Mouse (Mus musculus): Measurements from ENCODE around the gene Xxylt1. TPM values are rescaled to one million over a fixed set of nuclear protein-coding genes. Genes with fewer than 3 reads are reported as not detected.

Gene Xxylt1
- polyA plus RNA-seq (2012; rRNA removed): 16.8 and 18.0 TPM in 2 replicates

- Histone ChIP-seq H3K27ac (ENCODE audit: insufficient read depth, low read depth, low read length) (no peak within 1 kb of the TSS), H3K4me1 (ENCODE audit: control insufficient read depth, insufficient read depth, low read length) (peaks cover 6% of the 10 kb centered on the region; the same call in 1 of the 2 replicates), H3K4me3 (ENCODE audit: insufficient read depth, low read depth, low read length) (peak within 1 kb of the TSS; percentile 82), H3K27me3 (replicated peaks; ENCODE audit: control insufficient read depth, insufficient read depth, low read length) (no peaks in the 10 kb centered on the region), H3K36me3 (ENCODE audit: control insufficient read depth, insufficient read depth, low read length) (no peaks in the 10 kb centered on the region)
- whole genome bisulfite sequencing: 1% methylated on average over 53 of the region's 54 CpGs
- no peak for TF ChIP-seq POLR2A (IDR thresholded peaks at IDR 0.05; ENCODE audit: low read depth, low read length)
- peak; percentile 35; the same call in 1 of the 2 replicates for TF ChIP-seq CTCF (conservative IDR thresholded peaks at IDR 0.05; ENCODE audit: insufficient read depth, insufficient read length, low read depth, low read length)
- DNase-seq: peak; percentile 97
Observed at GRCm38 (mm10) chr16:31081125-31081664, at the start of gene Xxylt1. TSS of gene Xxylt1 (minus strand) at chr16:31081432.

GRCm38 (mm10) chr16:31128116-31128515, 46.9 kb upstream of the Xxylt1 start:
- 91% methylated on average over 5 of the region's 5 CpGs for WGBS
- no peak for DNase-seq
- no peaks in the 10 kb centered on the region for H3K36me3 ChIP-seq (ENCODE audit: control insufficient read depth, insufficient read depth, low read length)
- H3K27ac ChIP-seq (ENCODE audit: insufficient read depth, low read depth, low read length): no peak overlapping the region
- H3K4me1 ChIP-seq (ENCODE audit: control insufficient read depth, insufficient read depth, low read length): no peaks in the 10 kb centered on the region
- TF ChIP-seq POLR2A (IDR thresholded peaks at IDR 0.05; ENCODE audit: low read depth, low read length) (no peak), CTCF (conservative IDR thresholded peaks at IDR 0.05; ENCODE audit: insufficient read depth, insufficient read length, low read depth, low read length) (no peak)
- H3K27me3 ChIP-seq (replicated peaks; ENCODE audit: control insufficient read depth, insufficient read depth, low read length): no peaks in the 10 kb centered on the region
- H3K4me3 ChIP-seq (ENCODE audit: insufficient read depth, low read depth, low read length): no peak overlapping the region

- WGBS: 81% methylated on average over 5 of the region's 5 CpGs
- H3K27ac ChIP-seq (ENCODE audit: insufficient read depth, low read depth, low read length): no peak overlapping the region
- no peaks in the 10 kb centered on the region for H3K36me3 ChIP-seq (ENCODE audit: control insufficient read depth, insufficient read depth, low read length)
- H3K27me3 ChIP-seq (replicated peaks; ENCODE audit: control insufficient read depth, insufficient read depth, low read length): no peaks in the 10 kb centered on the region
- TF ChIP-seq POLR2A (IDR thresholded peaks at IDR 0.05; ENCODE audit: low read depth, low read length) (no peak), CTCF (conservative IDR thresholded peaks at IDR 0.05; ENCODE audit: insufficient read depth, insufficient read length, low read depth, low read length) (no peak)
- no peak for DNase-seq
- H3K4me1 ChIP-seq (ENCODE audit: control insufficient read depth, insufficient read depth, low read length): no peaks in the 10 kb centered on the region
- H3K4me3 ChIP-seq (ENCODE audit: insufficient read depth, low read depth, low read length): no peak overlapping the region
Observed at GRCm38 (mm10) chr16:31124991-31125390, 43.8 kb upstream of the Xxylt1 start.

- Histone ChIP-seq H3K27me3 (replicated peaks; ENCODE audit: control insufficient read depth, insufficient read depth, low read length) (no peaks in the 10 kb centered on the region), H3K4me1 (ENCODE audit: control insufficient read depth, insufficient read depth, low read length) (no peaks in the 10 kb centered on the region), H3K4me3 (ENCODE audit: insufficient read depth, low read depth, low read length) (no peak overlapping the region), H3K27ac (ENCODE audit: insufficient read depth, low read depth, low read length) (no peak overlapping the region), H3K36me3 (ENCODE audit: control insufficient read depth, insufficient read depth, low read length) (no peaks in the 10 kb centered on the region)
- DNase-seq: no peak
- TF ChIP-seq CTCF (conservative IDR thresholded peaks at IDR 0.05; ENCODE audit: insufficient read depth, insufficient read length, low read depth, low read length) (no peak), POLR2A (IDR thresholded peaks at IDR 0.05; ENCODE audit: low read depth, low read length) (no peak)
- 94% methylated on average over 6 of the region's 6 CpGs for WGBS
Observed at GRCm38 (mm10) chr16:31121612-31122011, 40.4 kb upstream of the Xxylt1 start.

GRCm38 (mm10) chr16:31113596-31113995, 32.4 kb upstream of the Xxylt1 start:
- TF ChIP-seq CTCF (conservative IDR thresholded peaks at IDR 0.05; ENCODE audit: insufficient read depth, insufficient read length, low read depth, low read length) (no peak), POLR2A (IDR thresholded peaks at IDR 0.05; ENCODE audit: low read depth, low read length) (no peak)
- no peaks in the 10 kb centered on the region; the same call in 1 of the 2 replicates for H3K27me3 ChIP-seq (replicated peaks; ENCODE audit: control insufficient read depth, insufficient read depth, low read length)
- H3K36me3 ChIP-seq (ENCODE audit: control insufficient read depth, insufficient read depth, low read length): peaks cover 5% of the 10 kb centered on the region
- no peak for DNase-seq
- H3K27ac ChIP-seq (ENCODE audit: insufficient read depth, low read depth, low read length): no peak overlapping the region
- no peaks in the 10 kb centered on the region for H3K4me1 ChIP-seq (ENCODE audit: control insufficient read depth, insufficient read depth, low read length)
- no peak overlapping the region for H3K4me3 ChIP-seq (ENCODE audit: insufficient read depth, low read depth, low read length)

- H3K4me3 ChIP-seq (ENCODE audit: insufficient read depth, low read depth, low read length): no peak overlapping the region
- no peaks in the 10 kb centered on the region for H3K4me1 ChIP-seq (ENCODE audit: control insufficient read depth, insufficient read depth, low read length)
- H3K27me3 ChIP-seq (replicated peaks; ENCODE audit: control insufficient read depth, insufficient read depth, low read length): no peaks in the 10 kb centered on the region
- peaks cover 5% of the 10 kb centered on the region for H3K36me3 ChIP-seq (ENCODE audit: control insufficient read depth, insufficient read depth, low read length)
- H3K27ac ChIP-seq (ENCODE audit: insufficient read depth, low read depth, low read length): no peak overlapping the region
- no peak for TF ChIP-seq POLR2A (IDR thresholded peaks at IDR 0.05; ENCODE audit: low read depth, low read length)
- TF ChIP-seq CTCF (conservative IDR thresholded peaks at IDR 0.05; ENCODE audit: insufficient read depth, insufficient read length, low read depth, low read length): no peak
- DNase-seq: no peak
- WGBS: 88% methylated on average over 2 of the region's 2 CpGs
Observed at GRCm38 (mm10) chr16:31101352-31101751, 20.1 kb upstream of the Xxylt1 start.

- WGBS: 94% methylated on average over 1 of the region's 1 CpGs
- Histone ChIP-seq H3K4me1 (ENCODE audit: control insufficient read depth, insufficient read depth, low read length) (no peaks in the 10 kb centered on the region), H3K36me3 (ENCODE audit: control insufficient read depth, insufficient read depth, low read length) (peaks cover 7% of the 10 kb centered on the region), H3K27ac (ENCODE audit: insufficient read depth, low read depth, low read length) (no peak overlapping the region), H3K27me3 (replicated peaks; ENCODE audit: control insufficient read depth, insufficient read depth, low read length) (no peaks in the 10 kb centered on the region), H3K4me3 (ENCODE audit: insufficient read depth, low read depth, low read length) (no peak overlapping the region)
- TF ChIP-seq CTCF (conservative IDR thresholded peaks at IDR 0.05; ENCODE audit: insufficient read depth, insufficient read length, low read depth, low read length) (no peak), POLR2A (IDR thresholded peaks at IDR 0.05; ENCODE audit: low read depth, low read length) (no peak)
- no peak for DNase-seq
Observed at GRCm38 (mm10) chr16:31099906-31100305, 18.7 kb upstream of the Xxylt1 start.

Data from kidney, adult 2 months (tissue).